Mouse (Mus musculus) limb, embryonic 14.5 days (tissue): ENCODE results near the gene Tubgcp5. TPM values are rescaled to one million over a fixed set of nuclear protein-coding genes. Genes with fewer than 3 reads are reported as not detected.

Experiments
- ATAC-seq: fragments of 200-750 bp; cut with Nextera tagmentation; 2 replicates; pipeline ENCODE4 v1.8.0; 2017; ENCODE audit warnings: low read depth, moderate number of reproducible peaks, moderate TSS enrichment; ENCODE audit not compliant: low FRiP score
- DNase-seq: peaks from one replicate; pipeline ENCODE4 v3.0.0-alpha.2; 2015; ENCODE audit warnings: low spot score
- H3K27ac ChIP-seq: fragments of 300-500 bp; sonication (generic); replicated peaks from 2 replicates; pipeline ENCODE4 v1.5.1; 2014; ENCODE audit warnings: low read depth, mild to moderate bottlenecking, low read length, moderate library complexity, mixed read lengths
- H3K27me3 ChIP-seq: fragments of 300-500 bp; sonication (generic); 2 replicates; pipeline ENCODE4 v1.6.1; 2014; ENCODE audit warnings: low read length, mixed read lengths; ENCODE audit not compliant: control insufficient read depth, insufficient read depth
- H3K36me3 ChIP-seq: fragments of 300-500 bp; sonication (generic); 2 replicates; pipeline ENCODE4 v1.6.1; 2014; ENCODE audit warnings: mild to moderate bottlenecking, low read length, moderate library complexity, mixed read lengths; ENCODE audit not compliant: control insufficient read depth, insufficient read depth
- H3K4me1 ChIP-seq: fragments of 300-500 bp; sonication (generic); 2 replicates; pipeline ENCODE4 v1.6.1; 2014; ENCODE audit warnings: antibody characterized with exemption, low read length, mixed read lengths; ENCODE audit not compliant: control insufficient read depth, insufficient read depth
- H3K4me2 ChIP-seq: fragments of 300-500 bp; sonication (generic); replicated peaks from 2 replicates; pipeline ENCODE4 v1.6.1; 2014; ENCODE audit warnings: low read depth, mild to moderate bottlenecking, low read length, moderate library complexity; ENCODE audit not compliant: severe bottlenecking
- H3K4me3 ChIP-seq: fragments of 300-500 bp; sonication (generic); replicated peaks from 2 replicates; pipeline ENCODE4 v1.5.1; 2014; ENCODE audit warnings: low read length
- H3K9ac ChIP-seq: fragments of 300-500 bp; sonication (generic); 2 replicates; pipeline ENCODE4 v1.6.1; 2014; ENCODE audit warnings: mild to moderate bottlenecking, low read depth, low read length, moderate library complexity; ENCODE audit not compliant: severe bottlenecking
- H3K9me3 ChIP-seq: fragments of 300-500 bp; sonication (generic); 2 replicates; pipeline ENCODE4 v1.6.1; 2016; ENCODE audit warnings: low read length; ENCODE audit not compliant: control insufficient read depth
- POLR2A ChIP-seq: fragments of 200-500 bp; IDR thresholded peaks from 2 replicates; pipeline ENCODE4 v1.8.0; 2012; ENCODE audit warnings: inconsistent platforms, mild to moderate bottlenecking, moderate library complexity, borderline replicate concordance; ENCODE audit not compliant: insufficient read depth, insufficient read length; ENCODE audit errors: extremely low read depth
- WGBS: fragments of 180-500 bp; shearing (Covaris S2); extraction: QIAGEN DNeasy Blood & Tissue Kit; methylation state at CpG from one replicate; pipeline ENCODE4 v1.1.7; 2014; 5-methylcytosine and 5-hydroxymethylcytosine counted together
- polyA plus RNA-seq, 2 experiments: library from polyadenylated mRNA; depleted of rRNA in 1 of 2; stranded (reverse) in 1 of 2; unstranded in 1 of 2; fragments of >200 nt; fragmentation: Nextera tagmentation in 1 of 2; extraction: Ambion mirVana in 1 of 2; gene quantifications; 2 replicates each; pipeline versions ENCODE4 v1.2.1 to v1.2.3; 2012 to 2014

The Tubgcp5 gene
- polyA plus RNA-seq, 2 experiments: 26.4 to 33.1 TPM

DNA sequence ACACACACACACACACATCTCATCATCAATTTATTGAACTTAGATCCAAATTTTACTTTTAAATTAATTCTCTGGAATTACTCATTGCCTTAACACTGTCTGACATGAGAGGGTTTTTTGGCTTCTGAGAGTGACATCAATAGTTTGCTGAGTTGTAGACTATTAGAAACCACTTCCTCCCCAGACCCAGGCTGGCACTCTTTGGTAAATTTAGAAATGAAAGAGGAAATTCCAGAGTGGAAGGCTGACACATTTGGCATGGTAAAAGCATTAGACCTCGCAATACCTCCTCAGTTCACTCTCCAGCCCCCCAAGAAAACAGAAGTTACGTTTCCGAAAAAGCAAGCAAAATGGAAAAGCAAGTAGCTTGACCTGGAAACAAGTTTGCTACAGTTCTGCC lies 58.8 kb downstream of the Tubgcp5 start:
- ATAC-seq: no peak
- TF ChIP-seq POLR2A: no peak
- 60% methylated on average over 3 of the region's 3 CpGs for whole genome bisulfite sequencing
- Histone ChIP-seq H3K27me3 (no peaks in the 10 kb centered on the region), H3K9ac (no peak overlapping the region), H3K4me2 (no peak overlapping the region), H3K4me3 (no peak overlapping the region), H3K4me1 (peaks cover 28% of the 10 kb centered on the region), H3K36me3 (no peaks in the 10 kb centered on the region), H3K27ac (no peak overlapping the region), H3K9me3 (no peaks in the 10 kb centered on the region)
- no peak for DNase-seq

- H3K36me3 ChIP-seq: no peaks in the 10 kb centered on the region
- DNase-seq: no peak
- 67% methylated on average over 3 of the region's 3 CpGs for WGBS
- no peak overlapping the region for H3K27ac ChIP-seq
- no peak for TF ChIP-seq POLR2A
- ATAC-seq: no peak
- H3K4me3 ChIP-seq: no peak overlapping the region
- no peak overlapping the region for H3K4me2 ChIP-seq
- H3K9me3 ChIP-seq: no peaks in the 10 kb centered on the region
- no peak overlapping the region for H3K9ac ChIP-seq
- H3K27me3 ChIP-seq: no peaks in the 10 kb centered on the region
- peaks cover 18% of the 10 kb centered on the region for H3K4me1 ChIP-seq
Observed at GRCm38 (mm10) chr7:55855597-55855996, 61.6 kb downstream of the Tubgcp5 start.

DNA sequence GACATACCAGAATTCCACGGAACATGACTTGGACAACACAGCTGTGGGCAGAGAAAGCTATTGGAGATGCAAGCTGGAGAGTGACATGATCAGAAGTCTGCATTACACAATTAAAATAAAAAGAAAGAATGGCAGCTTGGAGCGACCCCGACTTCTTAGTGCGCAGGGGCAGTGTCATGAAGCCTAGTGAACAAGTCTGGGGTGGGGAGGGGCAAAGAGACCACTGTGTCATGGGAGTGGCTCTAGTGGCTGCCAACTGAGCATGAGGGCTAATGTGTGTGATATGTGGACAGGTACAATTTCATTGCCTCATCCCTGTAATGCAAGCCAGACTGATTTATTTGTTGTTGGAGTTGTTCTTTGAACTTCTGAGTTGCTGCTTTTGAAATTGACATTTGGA lies 62.8 kb downstream of the Tubgcp5 start:
- H3K4me3 ChIP-seq: no peak overlapping the region
- no peak overlapping the region for H3K9ac ChIP-seq
- peaks cover 10% of the 10 kb centered on the region for H3K4me1 ChIP-seq
- no peak overlapping the region for H3K4me2 ChIP-seq
- no peak overlapping the region for H3K27ac ChIP-seq
- 94% methylated on average over 4 of the region's 4 CpGs for WGBS
- no peaks in the 10 kb centered on the region for H3K27me3 ChIP-seq
- no peak for DNase-seq
- no peak for ATAC-seq
- no peak for TF ChIP-seq POLR2A
- no peaks in the 10 kb centered on the region for H3K9me3 ChIP-seq
- H3K36me3 ChIP-seq: no peaks in the 10 kb centered on the region

GRCm38 (mm10) chr7:55857729-55858128 lies 63.8 kb downstream of the Tubgcp5 start:
- Histone ChIP-seq H3K27me3 (no peaks in the 10 kb centered on the region), H3K9me3 (no peaks in the 10 kb centered on the region), H3K9ac (no peak overlapping the region), H3K4me2 (no peak overlapping the region), H3K4me1 (peaks cover 7% of the 10 kb centered on the region), H3K27ac (no peak overlapping the region), H3K4me3 (no peak overlapping the region), H3K36me3 (no peaks in the 10 kb centered on the region)
- DNase-seq: no peak
- no peak for TF ChIP-seq POLR2A
- no peak for ATAC-seq
- 82% methylated on average over 2 of the region's 2 CpGs for WGBS

- Histone ChIP-seq H3K27ac (no peak overlapping the region), H3K9ac (no peak overlapping the region), H3K4me1 (peaks cover 7% of the 10 kb centered on the region), H3K36me3 (no peaks in the 10 kb centered on the region), H3K4me2 (no peak overlapping the region), H3K27me3 (no peaks in the 10 kb centered on the region), H3K9me3 (no peaks in the 10 kb centered on the region), H3K4me3 (no peak overlapping the region)
- DNase-seq: no peak
- no peak for TF ChIP-seq POLR2A
- ATAC-seq: no peak
- 92% methylated on average over 3 of the region's 3 CpGs for WGBS
Observed at GRCm38 (mm10) chr7:55858836-55859517, 65.0 kb downstream of the Tubgcp5 start.
